Mouse (Mus musculus): ENCODE results near the gene Fancg. TPM values are rescaled to one million over a fixed set of nuclear protein-coding genes. Genes with fewer than 3 reads are reported as not detected.

Gene Fancg
- total and polyA plus RNA-seq, 3 experiments, result 11.4 to 24.6 TPM; not detected in 1

GRCm38 (mm10) chr4:43038567-43039495 is 28.5 kb upstream of the Fancg start:
- no peaks in the 10 kb centered on the region for H3K27me3 ChIP-seq (ENCODE audit: control insufficient read depth in 1 of 2, insufficient read depth in 2 of 2, low read length in 2 of 2)
- H3K79me2 ChIP-seq (ENCODE audit: control insufficient read depth, insufficient read depth, low read length, poor library complexity), result no peaks in the 10 kb centered on the region
- H3K4me3 ChIP-seq (ENCODE audit: control insufficient read depth in 1 of 2, insufficient read depth in 1 of 2, low read depth in 2 of 2, low read length in 2 of 2), result peak overlapping the region; percentile 51 to 77
- DNase-seq (ENCODE audit: low read depth, low spot score), result peak; percentile 62
- H3K4me1 ChIP-seq (ENCODE audit: control insufficient read depth in 1 of 2, insufficient read depth in 2 of 2, low read length in 2 of 2), result peaks cover 25 to 41% of the 10 kb centered on the region in 2 experiments
- H3K9ac ChIP-seq (ENCODE audit: control insufficient read depth, low read depth, low read length, poor library complexity, severe bottlenecking), result peak overlapping the region; percentile 44
- peak overlapping the region; percentile 58 for H3K27ac ChIP-seq (ENCODE audit: control insufficient read depth, low read depth, low read length)
- H3K9me3 ChIP-seq (replicated peaks; ENCODE audit: insufficient read depth, low read length), result no peaks in the 10 kb centered on the region
- TF ChIP-seq BHLHE40 (IDR thresholded peaks at IDR 0.05; ENCODE audit: borderline replicate concordance, low read depth, low read length) (no peak), ETS1 (IDR thresholded peaks at IDR 0.05; ENCODE audit: low read depth, low read length) (peak; percentile 64; the same call in 1 of the 2 replicates), HCFC1 (IDR thresholded peaks at IDR 0.05; ENCODE audit: low read depth, low read length) (peak; percentile 83), ZNF384 (IDR thresholded peaks at IDR 0.05; ENCODE audit: low read depth, low read length) (peak; percentile 88), SIN3A (IDR thresholded peaks at IDR 0.05; ENCODE audit: low read length) (peak; percentile 41), CTCF (IDR thresholded peaks at IDR 0.05 in 2 of 3, conservative IDR thresholded peaks at IDR 0.05 in 1 of 3; ENCODE audit: control insufficient read depth in 1 of 3, insufficient read depth in 1 of 3, low read depth in 2 of 3, low read length in 3 of 3, poor library complexity in 1 of 3, severe bottlenecking in 1 of 3) (no peak), KAT2A (conservative IDR thresholded peaks at IDR 0.05; ENCODE audit: low read depth, low read length) (peak; percentile 47; the same call in 1 of the 2 replicates), MEF2A (IDR thresholded peaks at IDR 0.05; ENCODE audit: extremely low read depth, insufficient replicate concordance, low read depth, low read length, poor library complexity, severe bottlenecking) (no peak), USF1 (IDR thresholded peaks at IDR 0.05; ENCODE audit: low read depth, low read length) (no peak), TCF12 (IDR thresholded peaks at IDR 0.05; ENCODE audit: low read depth, low read length) (0 out of 2 replicates have a peak, but pooled peaks have one; percentile 3), GABPA (IDR thresholded peaks at IDR 0.05; ENCODE audit: low read depth, low read length) (no peak), EP300 (IDR thresholded peaks at IDR 0.05; ENCODE audit: low read depth in 1 of 2, low read length in 2 of 2) (0 out of 4 replicates have a peak, but pooled peaks of 1 of the 2 experiments have one; percentile 5), ELF1 (IDR thresholded peaks at IDR 0.05; ENCODE audit: low read depth, low read length) (no peak), GATA1 (IDR thresholded peaks at IDR 0.05; ENCODE audit: low read depth, low read length) (no peak)
- H3K36me3 ChIP-seq (ENCODE audit: control insufficient read depth in 1 of 2, insufficient read depth in 2 of 2, low read length in 2 of 2), result peaks cover 0 to 26% of the 10 kb centered on the region in 2 experiments; a peak in 2 of 4 replicates

- peak; percentile 92 for DNase-seq (ENCODE audit: low read depth, low spot score)
- Histone ChIP-seq H3K27ac (ENCODE audit: control insufficient read depth, low read depth, low read length) (peak overlapping the region; percentile 58), H3K27me3 (ENCODE audit: control insufficient read depth in 1 of 2, insufficient read depth in 2 of 2, low read length in 2 of 2) (no peaks in the 10 kb centered on the region), H3K79me2 (ENCODE audit: control insufficient read depth, insufficient read depth, low read length, poor library complexity) (no peaks in the 10 kb centered on the region), H3K9me3 (replicated peaks; ENCODE audit: insufficient read depth, low read length) (no peaks in the 10 kb centered on the region), H3K4me1 (ENCODE audit: control insufficient read depth in 1 of 2, insufficient read depth in 2 of 2, low read length in 2 of 2) (peaks cover 21 to 36% of the 10 kb centered on the region in 2 experiments), H3K36me3 (ENCODE audit: control insufficient read depth in 1 of 2, insufficient read depth in 2 of 2, low read length in 2 of 2) (peaks cover 0 to 21% of the 10 kb centered on the region in 2 experiments; a peak in 2 of 4 replicates), H3K4me3 (ENCODE audit: control insufficient read depth in 1 of 2, insufficient read depth in 1 of 2, low read depth in 2 of 2, low read length in 2 of 2) (peak overlapping the region; percentile 51 to 77), H3K9ac (ENCODE audit: control insufficient read depth, low read depth, low read length, poor library complexity, severe bottlenecking) (peak overlapping the region; percentile 44)
- TF ChIP-seq MXI1 (IDR thresholded peaks at IDR 0.05; ENCODE audit: low read depth, low read length), result peak; percentile 8; the same call in 1 of the 2 replicates
- peak; percentile 98 for TF ChIP-seq MAZ (IDR thresholded peaks at IDR 0.05; ENCODE audit: low read depth, low read length)
- TF ChIP-seq E2F4 (IDR thresholded peaks at IDR 0.05; ENCODE audit: borderline replicate concordance, low read depth, low read length), result no peak
- no peak for TF ChIP-seq ZC3H11A (IDR thresholded peaks at IDR 0.05; ENCODE audit: low read depth, low read length)
- no peak for TF ChIP-seq USF2 (IDR thresholded peaks at IDR 0.05; ENCODE audit: borderline replicate concordance in 1 of 2, insufficient read depth in 1 of 2, low read depth in 1 of 2, low read length in 2 of 2)
- TF ChIP-seq NRF1 (IDR thresholded peaks at IDR 0.05; ENCODE audit: insufficient read depth, low read depth, low read length, poor library complexity, severe bottlenecking), result no peak
- TF ChIP-seq ZKSCAN1 (IDR thresholded peaks at IDR 0.05; ENCODE audit: low read depth, low read length), result peak; percentile 66; the same call in 1 of the 2 replicates
- TF ChIP-seq HCFC1 (IDR thresholded peaks at IDR 0.05; ENCODE audit: low read depth, low read length), result peak; percentile 70
- peak; percentile 64; the same call in 1 of the 2 replicates for TF ChIP-seq JUND (IDR thresholded peaks at IDR 0.05; ENCODE audit: low read depth, low read length)
- TF ChIP-seq TBP (IDR thresholded peaks at IDR 0.05; ENCODE audit: low read depth, low read length), result 0 out of 2 replicates have a peak, but pooled peaks have one; percentile 21
- TF ChIP-seq POLR2AphosphoS2 (IDR thresholded peaks at IDR 0.05; ENCODE audit: low read length), result no peak
- TF ChIP-seq ELF1 (IDR thresholded peaks at IDR 0.05; ENCODE audit: low read depth, low read length), result peak; percentile 66
- TF ChIP-seq MAFK (IDR thresholded peaks at IDR 0.05; ENCODE audit: borderline replicate concordance, low read depth, low read length), result peak; percentile 69; the same call in 1 of the 2 replicates
- TF ChIP-seq MEF2A (IDR thresholded peaks at IDR 0.05; ENCODE audit: extremely low read depth, insufficient replicate concordance, low read depth, low read length, poor library complexity, severe bottlenecking), result no peak
- TF ChIP-seq GATA1 (IDR thresholded peaks at IDR 0.05; ENCODE audit: low read depth, low read length), result peak; percentile 98
Measured at GRCm38 (mm10) chr4:43037860-43038566, 27.7 kb upstream of the Fancg start.
